ENCODE assay signal across 24 mouse cellular contexts in genomic region chr5:8736389-8736788, GRCm38 (mm10).
"Had no signal": no experiment of that assay in that cellular context is flagged by ENCODE, and none has a peak within 500 bp of the region (broad histone marks: within the 10 kb centered on the region; RNA-seq: fewer than 3 reads in every experiment).

No protein-coding gene starts in this region.

- DNase-seq: gastrocnemius, adult 2 months; gastrocnemius, postnatal 10 days; gastrocnemius, postnatal 25 days; heart, postnatal 36 days; kidney, adult 11 months; kidney, adult 2 months; kidney, adult 9 months; kidney, postnatal 14 days; kidney, postnatal 36 days; layer of hippocampus, adult 9-11 months; layer of hippocampus, postnatal 36 days had no signal

- H3K4me3 ChIP-seq: gastrocnemius, adult 2 months; heart, embryonic 10.5 days; heart, embryonic 13.5 days; heart, embryonic 15.5 days; hindbrain, embryonic 13.5 days; hindbrain, embryonic 15.5 days; kidney, embryonic 15.5 days; limb, embryonic 13.5 days; limb, embryonic 15.5 days; liver, embryonic 12.5 days had no signal

- H3K9me3 ChIP-seq: heart, embryonic 10.5 days; heart, embryonic 13.5 days; heart, embryonic 15.5 days; hindbrain, embryonic 13.5 days; hindbrain, embryonic 15.5 days; kidney, embryonic 15.5 days; limb, embryonic 13.5 days; limb, embryonic 15.5 days; liver, embryonic 12.5 days had no signal

- ATAC-seq: hindbrain, postnatal 0 days; intestine, embryonic 16.5 days; liver, embryonic 12.5 days had no signal

- H3K27ac ChIP-seq: gastrocnemius, adult 2 months; heart, embryonic 10.5 days; heart, embryonic 13.5 days; heart, embryonic 15.5 days; hindbrain, embryonic 13.5 days; hindbrain, embryonic 15.5 days; hindbrain, postnatal 0 days; kidney, embryonic 15.5 days; kidney, postnatal 0 days; limb, embryonic 13.5 days; limb, embryonic 15.5 days; liver, embryonic 12.5 days; liver, embryonic 14.5 days had no signal

- H3K27me3 ChIP-seq: heart, embryonic 13.5 days; heart, embryonic 15.5 days; hindbrain, embryonic 13.5 days; hindbrain, embryonic 15.5 days; kidney, embryonic 15.5 days; limb, embryonic 13.5 days; limb, embryonic 15.5 days; liver, embryonic 12.5 days had no signal

- H3K4me1 ChIP-seq: heart, embryonic 10.5 days; heart, embryonic 13.5 days; heart, embryonic 15.5 days; hindbrain, embryonic 13.5 days; hindbrain, embryonic 15.5 days; kidney, embryonic 15.5 days; limb, embryonic 15.5 days; liver, embryonic 12.5 days had no signal

- H3K36me3 ChIP-seq: heart, embryonic 10.5 days; heart, embryonic 13.5 days; heart, embryonic 15.5 days; hindbrain, embryonic 13.5 days; hindbrain, embryonic 15.5 days; kidney, embryonic 15.5 days; limb, embryonic 13.5 days; limb, embryonic 15.5 days; liver, embryonic 12.5 days had no signal
